Comparison of ENCODE assay signal across 26 mouse cellular contexts in the genomic region with DNA sequence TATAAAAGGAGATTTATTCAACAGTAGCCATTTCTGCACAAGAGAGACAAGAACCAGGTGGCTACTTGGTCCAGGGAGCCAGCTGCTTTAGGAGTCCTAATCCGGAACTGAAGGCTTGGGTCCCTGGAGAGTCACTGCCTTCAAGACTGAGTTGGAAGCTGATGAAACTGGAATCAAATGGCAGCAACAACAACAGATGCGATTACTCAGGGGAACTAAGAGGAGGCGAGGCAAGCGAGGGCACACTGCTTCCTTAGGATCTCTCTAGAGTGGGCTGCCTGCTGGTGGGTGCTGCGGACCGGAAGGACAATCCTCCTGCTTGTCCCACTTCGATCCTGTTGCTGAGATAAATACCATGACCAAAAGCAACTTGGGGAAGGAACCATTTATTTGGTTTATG. TPM values are rescaled to one million over a fixed set of nuclear protein-coding genes. Genes with fewer than 3 reads are reported as not detected.
DNase-seq lines count a peak whose midpoint lies in the region; ATAC-seq and TF ChIP-seq lines count a peak whose summit lies in the region.
"Had no signal": no experiment of that assay in that cellular context is flagged by ENCODE, and none has a peak within 500 bp of the region (broad histone marks: within the 10 kb centered on the region; RNA-seq: fewer than 3 reads in every experiment).

No protein-coding gene starts in this region.

- no peak for TF ChIP-seq POLR2A in kidney, adult 2 months (IDR thresholded peaks at IDR 0.05; ENCODE audit: low read depth, low read length)
- TF ChIP-seq POLR2A in myocyte (IDR thresholded peaks at IDR 0.05; ENCODE audit: insufficient read length, low read depth): peak; percentile 56

- H3K9ac ChIP-seq in forebrain, embryonic 13.5 days: 0 out of 2 replicates have a peak overlapping the region, but pooled peaks have one; percentile 8
- H3K9ac ChIP-seq in forebrain, postnatal 0 days: no peak overlapping the region
- H3K9ac ChIP-seq: liver, embryonic 12.5 days; lung, embryonic 14.5 days; stomach, embryonic 15.5 days had no signal

- H3K27ac ChIP-seq in forebrain, embryonic 13.5 days: no peak overlapping the region
- no peak overlapping the region for H3K27ac ChIP-seq in forebrain, postnatal 0 days (ENCODE audit: low read depth, low read length)
- no peak overlapping the region for H3K27ac ChIP-seq in kidney, adult 2 months (ENCODE audit: insufficient read depth, low read depth, low read length)
- H3K27ac ChIP-seq: liver, embryonic 12.5 days; stomach, embryonic 15.5 days had no signal

- no peak overlapping the region for H3K4me2 ChIP-seq in forebrain, embryonic 13.5 days
- no peak overlapping the region for H3K4me2 ChIP-seq in forebrain, postnatal 0 days (ENCODE audit: low read depth)
- H3K4me2 ChIP-seq in myocyte (ENCODE audit: low read depth): peak overlapping the region; percentile 56
- H3K4me2 ChIP-seq: heart, embryonic 11.5 days; liver, embryonic 12.5 days; lung, embryonic 14.5 days; stomach, embryonic 15.5 days had no signal

- WGBS in forebrain, embryonic 13.5 days: 53% methylated on average over 7 of the region's 7 CpGs
- 59% methylated on average over 7 of the region's 7 CpGs for WGBS in forebrain, postnatal 0 days
- WGBS in kidney, adult 2 months: 31% methylated on average over 7 of the region's 7 CpGs

- no peaks in the 10 kb centered on the region for H3K4me1 ChIP-seq in forebrain, embryonic 13.5 days
- H3K4me1 ChIP-seq in forebrain, postnatal 0 days (ENCODE audit: insufficient read depth): no peaks in the 10 kb centered on the region
- no peaks in the 10 kb centered on the region for H3K4me1 ChIP-seq in kidney, adult 2 months (ENCODE audit: control insufficient read depth, insufficient read depth, low read length)
- H3K4me1 ChIP-seq: liver, embryonic 12.5 days; stomach, embryonic 15.5 days had no signal

- TF ChIP-seq CTCF in forebrain, postnatal 0 days (IDR thresholded peaks at IDR 0.05; ENCODE audit: low read depth): no peak
- no peak for TF ChIP-seq CTCF in kidney, adult 2 months (conservative IDR thresholded peaks at IDR 0.05; ENCODE audit: insufficient read depth, insufficient read length, low read depth, low read length)

- peaks cover 3% of the 10 kb centered on the region; the same call in 1 of the 2 replicates for H3K27me3 ChIP-seq in forebrain, embryonic 13.5 days
- no peaks in the 10 kb centered on the region for H3K27me3 ChIP-seq in forebrain, postnatal 0 days (ENCODE audit: insufficient read depth, low read length)
- H3K27me3 ChIP-seq in kidney, adult 2 months (replicated peaks; ENCODE audit: control insufficient read depth, insufficient read depth, low read length): no peaks in the 10 kb centered on the region
- peaks cover under 1% of the 10 kb centered on the region for H3K27me3 ChIP-seq in myocyte (ENCODE audit: control insufficient read depth, insufficient read depth, insufficient read length)
- H3K27me3 ChIP-seq: CH12.LX; liver, embryonic 12.5 days; stomach, embryonic 15.5 days had no signal

- DNase-seq in forebrain, postnatal 0 days: no peak
- peak; percentile 14 to 38 for DNase-seq in kidney, postnatal 4 days
- no peak for DNase-seq in kidney, adult 2 months
- peak; percentile 22 for DNase-seq in NIH3T3 (ENCODE audit: low read depth)
- DNase-seq in layer of hippocampus, adult 9-11 months: no peak
- DNase-seq: cerebellum, adult 9-10 months; gastrocnemius, postnatal 36 days; heart, postnatal 10 days; kidney, adult 18-20 months; kidney, postnatal 25 days; lung, embryonic 14.5 days; lung, postnatal 36 days; right cerebral cortex, postnatal 25 days; thymus, adult 18-20 months had no signal

- H3K36me3 ChIP-seq in forebrain, embryonic 13.5 days (ENCODE audit: poor library complexity, severe bottlenecking): no peaks in the 10 kb centered on the region
- no peaks in the 10 kb centered on the region for H3K36me3 ChIP-seq in forebrain, postnatal 0 days (ENCODE audit: insufficient read depth)
- no peaks in the 10 kb centered on the region for H3K36me3 ChIP-seq in kidney, adult 2 months (ENCODE audit: control insufficient read depth, insufficient read depth, low read length)
- no peaks in the 10 kb centered on the region for H3K36me3 ChIP-seq in myocyte (ENCODE audit: control insufficient read depth, insufficient read depth)
- H3K36me3 ChIP-seq: liver, embryonic 12.5 days; stomach, embryonic 15.5 days had no signal

- no peaks in the 10 kb centered on the region for H3K79me2 ChIP-seq in myocyte (ENCODE audit: control insufficient read depth, insufficient read depth)

- H3K4me3 ChIP-seq in forebrain, embryonic 13.5 days: no peak overlapping the region
- H3K4me3 ChIP-seq in forebrain, postnatal 0 days (ENCODE audit: low read depth, low read length): no peak overlapping the region
- H3K4me3 ChIP-seq in kidney, adult 2 months (ENCODE audit: insufficient read depth, low read depth, low read length): no peak overlapping the region
- H3K4me3 ChIP-seq in myocyte: peak overlapping the region; percentile 6
- H3K4me3 ChIP-seq: erythroblast, embryonic 14.5 days; liver, embryonic 12.5 days; stomach, embryonic 15.5 days had no signal

- ATAC-seq in forebrain, embryonic 13.5 days: no peak
- ATAC-seq in forebrain, postnatal 0 days: no peak
- ATAC-seq in granulocyte monocyte progenitor cell, adult 5-6 weeks (replicated peaks; ENCODE audit: poor library complexity, severe bottlenecking): no peak
- ATAC-seq: forebrain, embryonic 16.5 days; liver, embryonic 12.5 days had no signal

- no peak overlapping the region for H3ac ChIP-seq in myocyte (ENCODE audit: control insufficient read depth, insufficient read length)

- no peaks in the 10 kb centered on the region for H3K9me3 ChIP-seq in forebrain, embryonic 13.5 days (replicated peaks)
- H3K9me3 ChIP-seq in forebrain, postnatal 0 days (ENCODE audit: low read length): no peaks in the 10 kb centered on the region
- H3K9me3 ChIP-seq: liver, embryonic 12.5 days; stomach, embryonic 15.5 days had no signal

TF ChIP-seq in myocyte, 11 proteins besides CTCF, POLR2A, EP300 and RAD21 (continues in another document):
- TF ChIP-seq MYOD1 (IDR thresholded peaks at IDR 0.05; ENCODE audit: control insufficient read depth in 1 of 3, insufficient read length in 2 of 3, low read depth in 2 of 3) (no peak), SRF (IDR thresholded peaks at IDR 0.05; ENCODE audit: control insufficient read depth, insufficient read length, low read depth) (no peak), TCF12 (IDR thresholded peaks at IDR 0.05; ENCODE audit: insufficient read depth, poor library complexity, severe bottlenecking) (no peak), TCF3 (IDR thresholded peaks at IDR 0.05; ENCODE audit: insufficient read length, low read depth) (no peak), USF1 (IDR thresholded peaks at IDR 0.05; ENCODE audit: low read depth) (no peak), MYOG (IDR thresholded peaks at IDR 0.05; ENCODE audit: control insufficient read depth in 1 of 3, insufficient read depth in 1 of 3, insufficient read length in 2 of 3, low read depth in 2 of 3) (peak in 1 of 3 experiments; percentile 18), CEBPB (IDR thresholded peaks at IDR 0.05; ENCODE audit: insufficient read depth, poor library complexity, severe bottlenecking) (peak; percentile 91)

RNA-seq across cellular contexts. Expression of a gene that starts 13.9 kb away (rescaled TPM):
- 12.1 and 15.6 TPM in 2 replicates for polyA plus RNA-seq in forebrain, embryonic 13.5 days (2015; fragmentation: Nextera tagmentation; extraction: Ambion mirVana)
- total RNA-seq in forebrain, postnatal 0 days (2014; rRNA removed): 14.5 and 25.6 TPM in 2 replicates
- 44.2 and 52.5 TPM in 2 replicates for polyA plus RNA-seq in forebrain, postnatal 0 days (2015; fragmentation: Nextera tagmentation; extraction: Ambion mirVana)
- 51.3 and 83.0 TPM in 2 replicates for polyA plus RNA-seq in kidney, adult 2 months (2012; rRNA removed)
- polyA plus RNA-seq in myocyte (2012; fragmentation: generic; extraction: Trizol): not detected
- 665 and 703 TPM in 2 replicates for total RNA-seq in granulocyte monocyte progenitor cell, adult 5-6 weeks (2014; fragmentation: Nextera tagmentation)
- 270 and 287 TPM in 2 replicates for total RNA-seq in granulocyte monocyte progenitor cell, adult 5-6 weeks (2017)

RNA-seq across cellular contexts. Expression of a gene that starts 20.0 kb away (rescaled TPM):
- polyA plus RNA-seq in forebrain, embryonic 13.5 days (2015; fragmentation: Nextera tagmentation; extraction: Ambion mirVana): 0.88 TPM in 1 of 2 replicates, not detected in the other
- 1.1 TPM in 1 of 2 replicates, not detected in the other for total RNA-seq in forebrain, postnatal 0 days (2014; rRNA removed)
- polyA plus RNA-seq in forebrain, postnatal 0 days (2015; fragmentation: Nextera tagmentation; extraction: Ambion mirVana): 0.41 and 0.87 TPM in 2 replicates
- 3.7 and 12.0 TPM in 2 replicates for polyA plus RNA-seq in kidney, adult 2 months (2012; rRNA removed)
- not detected for polyA plus RNA-seq in myocyte (2012; fragmentation: generic; extraction: Trizol)
- total RNA-seq in granulocyte monocyte progenitor cell, adult 5-6 weeks (2014; fragmentation: Nextera tagmentation): 64.6 and 70.7 TPM in 2 replicates
- total RNA-seq in granulocyte monocyte progenitor cell, adult 5-6 weeks (2017): 9.0 and 31.6 TPM in 2 replicates
- polyA plus RNA-seq: erythroblast, embryonic 14.5 days; forebrain, embryonic 16.5 days; neural tube, embryonic 14.5 days had no signal

RNA-seq across cellular contexts. Expression of a gene that starts 21.9 kb away (rescaled TPM):
- polyA plus RNA-seq in forebrain, embryonic 13.5 days (2015; fragmentation: Nextera tagmentation; extraction: Ambion mirVana): 1.3 and 1.6 TPM in 2 replicates
- 1.6 and 3.4 TPM in 2 replicates for total RNA-seq in forebrain, postnatal 0 days (2014; rRNA removed)
- polyA plus RNA-seq in forebrain, postnatal 0 days (2015; fragmentation: Nextera tagmentation; extraction: Ambion mirVana): 1.1 and 1.7 TPM in 2 replicates
- 1.8 and 3.1 TPM in 2 replicates for polyA plus RNA-seq in kidney, adult 2 months (2012; rRNA removed)
- 0.07 TPM for polyA plus RNA-seq in myocyte (2012; fragmentation: generic; extraction: Trizol)
- total RNA-seq in granulocyte monocyte progenitor cell, adult 5-6 weeks (2014; fragmentation: Nextera tagmentation): 16.0 and 16.3 TPM in 2 replicates
- 6.8 and 15.1 TPM in 2 replicates for total RNA-seq in granulocyte monocyte progenitor cell, adult 5-6 weeks (2017)

RNA-seq across cellular contexts. Expression of a gene that starts 37.1 kb away (rescaled TPM):
- polyA plus RNA-seq in forebrain, embryonic 13.5 days (2015; fragmentation: Nextera tagmentation; extraction: Ambion mirVana): 8.1 and 9.7 TPM in 2 replicates
- 25.2 and 28.0 TPM in 2 replicates for total RNA-seq in forebrain, postnatal 0 days (2014; rRNA removed)
- 16.4 and 20.3 TPM in 2 replicates for polyA plus RNA-seq in forebrain, postnatal 0 days (2015; fragmentation: Nextera tagmentation; extraction: Ambion mirVana)
- 9.6 and 11.6 TPM in 2 replicates for polyA plus RNA-seq in kidney, adult 2 months (2012; rRNA removed)
- 0.66 TPM for polyA plus RNA-seq in myocyte (2012; fragmentation: generic; extraction: Trizol)
- total RNA-seq in granulocyte monocyte progenitor cell, adult 5-6 weeks (2014; fragmentation: Nextera tagmentation): not detected in 2 replicates
- total RNA-seq in granulocyte monocyte progenitor cell, adult 5-6 weeks (2017): not detected in 2 replicates
- total RNA-seq: megakaryocyte-erythroid progenitor cell, adult 5-6 weeks; MEL had no signal

RNA-seq across cellular contexts. Expression of a gene that starts 45.7 kb away (rescaled TPM):
- 306 and 329 TPM in 2 replicates for polyA plus RNA-seq in forebrain, embryonic 13.5 days (2015; fragmentation: Nextera tagmentation; extraction: Ambion mirVana)
- 705 and 834 TPM in 2 replicates for total RNA-seq in forebrain, postnatal 0 days (2014; rRNA removed)
- polyA plus RNA-seq in forebrain, postnatal 0 days (2015; fragmentation: Nextera tagmentation; extraction: Ambion mirVana): 863 and 867 TPM in 2 replicates
- 13.0 and 14.2 TPM in 2 replicates for polyA plus RNA-seq in kidney, adult 2 months (2012; rRNA removed)
- 0.26 TPM for polyA plus RNA-seq in myocyte (2012; fragmentation: generic; extraction: Trizol)
- not detected in 2 replicates for total RNA-seq in granulocyte monocyte progenitor cell, adult 5-6 weeks (2014; fragmentation: Nextera tagmentation)
- total RNA-seq in granulocyte monocyte progenitor cell, adult 5-6 weeks (2017): not detected in 2 replicates
- total RNA-seq: megakaryocyte-erythroid progenitor cell, adult 5-6 weeks had no signal

Comparison
In these comparisons a context has a peak if more than half of its experiments do, and no peak if none do; other contexts are left out.
1. DNase-seq: peak in kidney, postnatal 4 days (2 of 2) and NIH3T3 (single experiment); none in forebrain, postnatal 0 days (single experiment), kidney, adult 2 months (single experiment) and layer of hippocampus, adult 9-11 months (single experiment).
2. RNA of a gene that starts 13.9 kb away (polyA plus RNA-seq): 51.3 to 83.0 TPM in kidney, adult 2 months, 44.2 to 52.5 TPM in forebrain, postnatal 0 days and 12.1 to 15.6 TPM in forebrain, embryonic 13.5 days; not detected in myocyte (single experiment); every median in the first group is over 10 times any median in the second.